Comparison of ENCODE assay signal across 8 mouse cellular contexts in genomic region chrX:12077601-12077980, GRCm38 (mm10).
DNase-seq lines count a peak whose midpoint lies in the region; ATAC-seq and TF ChIP-seq lines count a peak whose summit lies in the region.

No protein-coding gene starts in this region.

- H3K9ac ChIP-seq in embryonic facial prominence, embryonic 13.5 days = peak overlapping the region; percentile 76
- peak overlapping the region; percentile 50 for H3K9ac ChIP-seq in hindbrain, postnatal 0 days (replicated peaks; ENCODE audit: low read length)
- peak overlapping the region; percentile 52; the same call in 1 of the 2 replicates for H3K9ac ChIP-seq in midbrain, postnatal 0 days (replicated peaks; ENCODE audit: low read length, poor library complexity, severe bottlenecking)

- no peak for TF ChIP-seq CTCF in left cerebral cortex, adult 2 months (IDR thresholded peaks at IDR 0.05)
- TF ChIP-seq CTCF in hindbrain, postnatal 0 days (IDR thresholded peaks at IDR 0.05; ENCODE audit: low read depth) = no peak
- TF ChIP-seq CTCF in midbrain, postnatal 0 days (IDR thresholded peaks at IDR 0.05) = no peak

- peaks cover 23% of the 10 kb centered on the region for H3K4me1 ChIP-seq in embryonic facial prominence, embryonic 13.5 days
- 0 out of 2 replicates have a peak, but pooled peaks cover 5% of the 10 kb centered on the region for H3K4me1 ChIP-seq in hindbrain, postnatal 0 days (ENCODE audit: insufficient read depth, low read length)
- no peaks in the 10 kb centered on the region for H3K4me1 ChIP-seq in midbrain, postnatal 0 days (ENCODE audit: insufficient read depth, low read length)

- H3K9me3 ChIP-seq in embryonic facial prominence, embryonic 13.5 days = no peaks in the 10 kb centered on the region
- H3K9me3 ChIP-seq in hindbrain, postnatal 0 days (ENCODE audit: low read length) = no peaks in the 10 kb centered on the region
- no peaks in the 10 kb centered on the region for H3K9me3 ChIP-seq in midbrain, postnatal 0 days (ENCODE audit: low read length)

- peaks cover 97% of the 10 kb centered on the region for H3K27me3 ChIP-seq in embryonic facial prominence, embryonic 13.5 days
- H3K27me3 ChIP-seq in hindbrain, postnatal 0 days (ENCODE audit: insufficient read depth, low read length) = no peaks in the 10 kb centered on the region
- H3K27me3 ChIP-seq in midbrain, postnatal 0 days (ENCODE audit: insufficient read depth, low read length) = peaks cover 26% of the 10 kb centered on the region; the same call in 1 of the 2 replicates

- intact Hi-C loops in left cerebral cortex, adult 2 months (cut with DNase I) = loop anchor here (5.0 to 10.0 kb wide), 4 partner anchors 175 to 1363 kb away; partner anchors contain the start of gene Mid1ip1
- intact Hi-C loops in left cerebral cortex, postnatal 4 days (cut with DNase I) = no loop called here

- H3K27ac ChIP-seq in left cerebral cortex, adult 2 months = peak overlapping the region; percentile 66
- H3K27ac ChIP-seq in embryonic facial prominence, embryonic 13.5 days = no peak overlapping the region; the same call in 1 of the 2 replicates
- peak overlapping the region; percentile 48; the same call in 1 of the 2 replicates for H3K27ac ChIP-seq in hindbrain, postnatal 0 days
- H3K27ac ChIP-seq in midbrain, postnatal 0 days (ENCODE audit: low read depth, low read length) = peak overlapping the region; percentile 55; the same call in 1 of the 2 replicates

- DNase-seq in left cerebral cortex, adult 2 months (ENCODE audit: extremely low spot score in 1 of 2, low spot score in 2 of 2) = no peak
- no peak for DNase-seq in left cerebral cortex, postnatal 4 days
- no peak for DNase-seq in hindbrain, postnatal 0 days (ENCODE audit: low spot score)
- DNase-seq in midbrain, postnatal 0 days (ENCODE audit: low spot score) = no peak
- DNase-seq in right cerebral cortex, adult 18-20 months = no peak
- DNase-seq in adrenal gland, postnatal 10 days = no peak

- H3K36me3 ChIP-seq in embryonic facial prominence, embryonic 13.5 days = no peaks in the 10 kb centered on the region
- H3K36me3 ChIP-seq in hindbrain, postnatal 0 days (ENCODE audit: insufficient read depth, low read length) = no peaks in the 10 kb centered on the region
- no peaks in the 10 kb centered on the region for H3K36me3 ChIP-seq in midbrain, postnatal 0 days (ENCODE audit: insufficient read depth, low read length)

- peak overlapping the region; percentile 79 for H3K4me2 ChIP-seq in embryonic facial prominence, embryonic 13.5 days
- H3K4me2 ChIP-seq in hindbrain, postnatal 0 days (ENCODE audit: low read depth, low read length) = peak overlapping the region; percentile 70
- H3K4me2 ChIP-seq in midbrain, postnatal 0 days (ENCODE audit: low read depth, low read length, poor library complexity, severe bottlenecking) = peak overlapping the region; percentile 75

- ATAC-seq in embryonic facial prominence, embryonic 13.5 days (ENCODE audit: insufficient number of reproducible peaks, insufficient read depth, low FRiP score, low TSS enrichment, low read depth) = no peak
- no peak for ATAC-seq in hindbrain, postnatal 0 days
- 0 out of 2 replicates have a peak, but pooled peaks have one; percentile 4 for ATAC-seq in midbrain, postnatal 0 days (ENCODE audit: low FRiP score)
- ATAC-seq in monocyte, adult 5-6 weeks (replicated peaks; ENCODE audit: insufficient number of reproducible peaks, low FRiP score, low TSS enrichment, poor library complexity, severe bottlenecking) = no peak

- 7% methylated on average over 22 of the region's 22 CpGs for WGBS in embryonic facial prominence, embryonic 13.5 days
- WGBS in hindbrain, postnatal 0 days = 5% methylated on average over 22 of the region's 22 CpGs
- WGBS in midbrain, postnatal 0 days = 7% methylated on average over 22 of the region's 22 CpGs

- H3K4me3 ChIP-seq in left cerebral cortex, adult 2 months = peak overlapping the region; percentile 61
- peak overlapping the region; percentile 58 for H3K4me3 ChIP-seq in embryonic facial prominence, embryonic 13.5 days
- H3K4me3 ChIP-seq in hindbrain, postnatal 0 days (ENCODE audit: low read length) = peak overlapping the region; percentile 56
- H3K4me3 ChIP-seq in midbrain, postnatal 0 days (ENCODE audit: low read depth, low read length) = peak overlapping the region; percentile 50
